Mouse (Mus musculus) embryonic facial prominence, embryonic 12.5 days (tissue): ENCODE data around the gene Ldlrap1. TPM values are rescaled to one million over a fixed set of nuclear protein-coding genes. Genes with fewer than 3 reads are reported as not detected.

Experiments used
- ATAC-seq: fragments of 200-750 bp; cut with Nextera tagmentation; 2 replicates; pipeline ENCODE4 v1.8.0; 2017; ENCODE audit not compliant: insufficient number of reproducible peaks, insufficient read depth, low FRiP score, low TSS enrichment
- H3K27ac ChIP-seq: fragments of 300-500 bp; sonication (generic); 2 replicates; pipeline ENCODE4 v1.5.1; 2016; ENCODE audit warnings: mild to moderate bottlenecking
- H3K27me3 ChIP-seq: fragments of 300-500 bp; sonication (generic); 2 replicates; pipeline ENCODE4 v1.6.1; 2016; ENCODE audit warnings: mild to moderate bottlenecking, moderate library complexity
- H3K36me3 ChIP-seq: fragments of 300-500 bp; sonication (generic); 2 replicates; pipeline ENCODE4 v1.6.1; 2016; ENCODE audit warnings: mild to moderate bottlenecking
- H3K4me1 ChIP-seq: fragments of 300-500 bp; sonication (generic); 2 replicates; pipeline ENCODE4 v1.6.1; 2016
- H3K4me2 ChIP-seq: fragments of 300-500 bp; sonication (generic); replicated peaks from 2 replicates; pipeline ENCODE4 v1.6.1; 2016; ENCODE audit warnings: mild to moderate bottlenecking, moderate library complexity
- H3K4me3 ChIP-seq: fragments of 300-500 bp; sonication (generic); 2 replicates; pipeline ENCODE4 v1.5.1; 2016; ENCODE audit warnings: mild to moderate bottlenecking
- H3K9ac ChIP-seq: fragments of 300-500 bp; sonication (generic); 2 replicates; pipeline ENCODE4 v1.6.1; 2016; ENCODE audit warnings: mild to moderate bottlenecking, moderate library complexity
- H3K9me3 ChIP-seq: fragments of 300-500 bp; sonication (generic); 2 replicates; pipeline ENCODE4 v1.6.1; 2016; ENCODE audit warnings: mild to moderate bottlenecking, moderate library complexity
- WGBS: fragments of 180-500 bp; shearing (Covaris S2); methylation state at CpG from one replicate; pipeline ENCODE4 v1.1.7; 2016; 5-methylcytosine and 5-hydroxymethylcytosine counted together
- polyA plus RNA-seq: library from polyadenylated mRNA; unstranded; fragments of >200 nt; fragmentation: Nextera tagmentation; extraction: Ambion mirVana; gene quantifications from 2 replicates; pipeline ENCODE4 v1.2.1, GENCODE M21; 2016

Ldlrap1 gene
- polyA plus RNA-seq, result 21.8 and 23.2 TPM in 2 replicates

DNA sequence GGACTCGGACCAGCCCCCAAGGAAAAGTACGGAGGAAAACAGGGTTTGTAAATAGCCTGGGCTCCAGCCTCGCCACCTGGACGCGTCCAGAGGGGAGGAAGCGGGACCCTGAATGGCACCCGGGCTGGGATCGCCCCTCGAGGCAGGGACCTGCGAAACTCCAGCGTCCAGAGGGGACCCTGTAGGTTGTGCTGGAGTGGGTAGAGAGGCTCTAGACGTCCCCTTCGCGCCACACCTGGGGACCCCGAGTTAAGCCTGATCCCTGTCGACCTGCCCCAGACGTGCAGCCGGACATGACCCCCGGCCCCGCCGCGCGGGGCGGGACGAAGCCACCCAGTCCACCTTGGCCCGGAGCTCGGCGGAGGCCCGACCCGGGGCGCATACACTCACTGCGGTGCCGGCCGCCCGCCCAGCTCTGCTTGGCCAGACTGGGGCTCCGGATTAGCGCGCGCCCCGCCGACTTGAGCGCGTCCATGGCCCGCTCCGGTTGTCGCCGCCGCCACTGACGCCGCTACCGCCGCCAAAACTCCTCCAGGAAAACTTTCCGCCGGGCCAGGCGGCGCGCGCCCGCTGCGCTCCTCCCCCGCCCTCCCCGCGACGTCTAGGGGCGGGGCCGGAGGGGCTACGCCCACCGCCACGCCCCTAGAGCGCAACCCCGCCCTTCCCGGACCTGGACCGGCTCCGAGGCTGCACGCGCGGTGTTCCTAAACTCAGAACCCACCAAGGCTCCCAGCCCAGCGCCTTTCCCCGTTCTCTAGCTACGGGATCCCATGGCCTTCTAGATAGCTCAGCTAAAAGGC lies at the start of gene Ldlrap1:
Gene Ldlrap1 (minus strand): TSS at position 599 of the 800 bp plus-strand sequence.
- H3K4me3 ChIP-seq, result peak within 1 kb of the TSS; percentile 79
- peak within 1 kb of the TSS; percentile 83 for H3K9ac ChIP-seq
- peaks cover 20% of the 10 kb centered on the region for H3K4me1 ChIP-seq
- H3K27ac ChIP-seq, result peak within 1 kb of the TSS; percentile 60; the same call in 1 of the 2 replicates
- H3K36me3 ChIP-seq, result no peaks in the 10 kb centered on the region
- ATAC-seq, result peak; percentile 50
- no peaks in the 10 kb centered on the region for H3K9me3 ChIP-seq
- WGBS, result under 1% methylated on average over 70 of the region's 80 CpGs
- peaks cover 12% of the 10 kb centered on the region for H3K27me3 ChIP-seq
- peak within 1 kb of the TSS; percentile 95 for H3K4me2 ChIP-seq

DNA sequence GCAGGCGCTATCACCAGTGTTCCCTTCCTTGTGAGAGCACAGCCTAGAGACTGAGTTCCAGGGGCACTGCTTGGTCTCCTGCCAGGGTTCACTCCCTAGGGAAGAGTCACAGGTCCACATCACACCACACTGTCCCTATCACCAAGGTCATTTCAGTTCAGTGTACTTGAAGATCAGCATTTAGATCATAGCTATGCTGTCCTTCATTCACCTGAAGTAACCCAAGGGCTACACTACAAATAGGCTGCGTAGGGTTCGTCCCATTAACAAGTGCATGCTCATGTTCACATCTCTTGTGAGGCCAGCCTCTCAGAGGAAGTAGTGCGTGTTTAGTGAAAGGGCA lies 46.4 kb upstream of the Ldlrap1 start:
- ATAC-seq, result no peak
- no peaks in the 10 kb centered on the region for H3K27me3 ChIP-seq
- H3K9me3 ChIP-seq, result no peaks in the 10 kb centered on the region
- H3K4me2 ChIP-seq, result no peak overlapping the region
- H3K27ac ChIP-seq, result no peak overlapping the region
- H3K36me3 ChIP-seq, result peaks cover 44% of the 10 kb centered on the region
- no peak overlapping the region for H3K9ac ChIP-seq
- no peak overlapping the region for H3K4me3 ChIP-seq
- WGBS, result 87% methylated on average over 4 of the region's 4 CpGs
- no peaks in the 10 kb centered on the region for H3K4me1 ChIP-seq

DNA sequence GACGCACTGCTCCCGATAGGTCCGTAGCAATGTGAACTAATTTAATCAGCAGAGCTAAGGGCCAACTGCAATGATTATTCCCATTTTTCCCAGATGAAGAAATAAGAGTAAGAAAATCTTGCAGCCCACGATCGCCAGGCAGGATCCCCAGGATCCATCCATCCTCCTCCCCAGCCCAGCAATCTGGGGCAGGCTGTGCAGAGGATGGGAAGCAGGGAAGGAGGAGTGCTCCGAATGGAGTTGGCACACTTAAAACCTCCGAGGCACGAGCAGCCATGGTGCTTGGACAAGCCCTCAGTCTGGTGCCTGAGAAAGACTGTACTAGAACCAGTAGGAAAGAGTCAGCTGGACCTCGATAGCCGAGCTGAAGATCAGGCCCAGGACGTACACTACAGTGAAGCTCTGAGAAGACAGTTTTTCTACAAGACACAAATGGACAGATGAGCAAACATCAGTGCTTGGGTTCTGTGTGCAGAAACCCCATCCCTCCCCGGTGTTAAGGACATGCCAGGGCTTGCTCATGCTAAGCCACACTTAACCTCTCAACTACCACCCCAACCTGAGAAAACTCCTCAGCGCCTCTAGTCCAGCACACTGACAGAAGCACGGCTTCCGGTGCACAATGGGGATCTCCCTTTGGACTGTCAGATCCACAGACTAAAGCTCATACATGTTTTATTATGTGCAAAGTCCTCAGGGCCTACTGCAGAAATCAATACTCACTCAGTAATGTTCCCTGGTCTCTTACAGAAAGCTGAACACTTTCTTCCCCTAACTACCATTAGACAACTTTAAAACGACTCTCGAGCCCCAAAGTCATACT lies 45.8 kb upstream of the Ldlrap1 start:
- no peak for ATAC-seq
- Histone ChIP-seq H3K27me3 (no peaks in the 10 kb centered on the region), H3K36me3 (peaks cover 50% of the 10 kb centered on the region)

DNA sequence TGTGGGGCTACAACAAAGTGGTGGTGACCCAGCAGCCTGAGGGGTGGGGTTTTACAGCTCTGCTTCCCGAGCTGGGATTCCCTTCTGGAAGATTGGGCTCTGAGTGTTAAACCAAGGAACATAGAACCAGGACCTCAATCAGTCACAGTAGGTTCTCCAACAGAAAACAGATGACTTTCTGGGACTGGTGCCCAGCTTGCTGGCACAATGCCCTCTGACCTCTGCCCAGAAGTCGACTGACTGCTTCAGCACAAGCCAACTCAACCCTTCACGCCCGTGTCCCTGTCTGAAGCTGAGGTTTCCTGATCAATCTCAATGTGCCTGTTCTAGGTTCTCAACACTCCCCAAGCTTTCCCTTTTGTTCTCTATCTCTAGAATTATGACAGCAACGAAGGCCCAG lies 36.9 kb upstream of the Ldlrap1 start:
- H3K9me3 ChIP-seq, result no peaks in the 10 kb centered on the region
- H3K27ac ChIP-seq, result no peak overlapping the region
- no peak overlapping the region for H3K4me3 ChIP-seq
- no peak for ATAC-seq
- H3K27me3 ChIP-seq, result no peaks in the 10 kb centered on the region
- peaks cover 78% of the 10 kb centered on the region for H3K36me3 ChIP-seq
- H3K4me1 ChIP-seq, result 0 out of 2 replicates have a peak, but pooled peaks cover 4% of the 10 kb centered on the region
- H3K9ac ChIP-seq, result no peak overlapping the region
- WGBS, result 79% methylated on average over 5 of the region's 5 CpGs
- H3K4me2 ChIP-seq, result no peak overlapping the region

More for the DNA sequence above, 45.8 kb upstream of the Ldlrap1 start:
- WGBS, result 88% methylated on average over 17 of the region's 17 CpGs
- no peak overlapping the region for H3K4me2 ChIP-seq
- H3K9me3 ChIP-seq, result no peaks in the 10 kb centered on the region
- H3K4me3 ChIP-seq, result no peak overlapping the region
- no peak overlapping the region for H3K27ac ChIP-seq
- no peaks in the 10 kb centered on the region for H3K4me1 ChIP-seq
- no peak overlapping the region for H3K9ac ChIP-seq

DNA sequence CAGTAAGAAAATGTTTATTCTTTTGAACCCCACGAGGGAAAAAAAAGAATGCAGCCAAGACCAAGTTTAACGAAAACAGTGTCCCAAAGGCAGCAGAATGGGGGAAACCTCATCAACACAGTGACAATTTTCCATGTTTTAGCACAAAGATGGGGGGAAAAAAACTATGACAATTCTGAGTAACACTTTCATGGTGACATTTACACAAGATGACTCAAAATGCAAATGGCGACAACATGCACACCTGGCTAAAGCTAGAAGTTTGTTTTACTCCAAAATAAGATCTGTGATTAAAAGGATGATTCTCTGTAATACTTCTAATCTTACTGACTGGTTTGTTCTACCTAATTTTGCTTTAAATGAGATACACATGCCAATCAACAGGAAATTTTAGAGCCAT lies 34.9 kb upstream of the Ldlrap1 start:
- no peak for ATAC-seq
- Histone ChIP-seq H3K36me3 (peaks cover 60% of the 10 kb centered on the region), H3K4me3 (no peak overlapping the region), H3K9me3 (no peaks in the 10 kb centered on the region), H3K27ac (no peak overlapping the region), H3K9ac (no peak overlapping the region), H3K4me1 (0 out of 2 replicates have a peak, but pooled peaks cover 4% of the 10 kb centered on the region), H3K4me2 (no peak overlapping the region), H3K27me3 (no peaks in the 10 kb centered on the region)
- WGBS, result 88% methylated on average over 3 of the region's 3 CpGs

DNA sequence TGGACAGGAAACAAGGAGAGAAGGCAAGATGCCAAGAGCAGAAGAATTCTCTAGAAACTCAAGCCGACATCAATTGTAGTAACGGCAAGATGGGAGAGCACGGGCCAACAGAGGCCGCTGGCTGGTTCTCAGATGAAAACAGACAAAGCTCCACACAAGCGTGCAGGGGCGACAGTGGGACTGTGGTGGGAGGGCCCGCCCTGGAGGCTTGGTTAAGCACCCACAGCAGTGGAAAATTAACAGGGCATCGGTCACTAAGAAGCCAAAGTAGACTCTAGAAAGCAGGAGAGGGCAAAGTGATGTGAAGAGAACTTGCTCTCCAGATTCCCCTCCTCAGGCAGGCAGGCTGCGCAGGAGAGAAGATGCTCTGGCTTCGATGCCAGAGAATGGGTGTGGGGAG lies 34.3 kb upstream of the Ldlrap1 start:
- no peak overlapping the region for H3K9ac ChIP-seq
- no peak overlapping the region for H3K4me3 ChIP-seq
- H3K9me3 ChIP-seq, result no peaks in the 10 kb centered on the region
- peaks cover 4% of the 10 kb centered on the region; the same call in 1 of the 2 replicates for H3K4me1 ChIP-seq
- no peak overlapping the region for H3K4me2 ChIP-seq
- no peak overlapping the region for H3K27ac ChIP-seq
- WGBS, result 90% methylated on average over 10 of the region's 10 CpGs
- no peak for ATAC-seq
- no peaks in the 10 kb centered on the region for H3K27me3 ChIP-seq
- H3K36me3 ChIP-seq, result peaks cover 58% of the 10 kb centered on the region

DNA sequence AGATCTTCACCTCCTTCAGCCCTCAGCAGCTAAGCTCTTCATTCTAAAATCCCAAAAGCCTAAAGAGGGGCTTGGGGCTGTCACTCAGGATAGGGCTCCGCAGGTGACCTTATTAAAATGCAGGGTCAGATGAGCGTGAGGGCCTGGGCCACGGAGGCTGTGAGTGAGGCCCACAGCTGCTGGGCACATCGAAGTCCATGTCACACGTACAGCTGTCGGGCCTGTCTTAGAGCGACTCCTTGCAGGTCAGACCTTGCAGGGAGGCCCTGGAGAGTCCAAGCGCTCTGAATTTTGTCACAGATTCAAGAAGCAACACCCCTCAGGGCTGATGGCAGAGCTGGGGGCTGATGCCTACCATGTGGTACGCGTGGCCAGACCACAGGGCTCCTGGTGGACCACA lies 32.9 kb upstream of the Ldlrap1 start:
- 68% methylated on average over 10 of the region's 10 CpGs for WGBS
- Histone ChIP-seq H3K4me2 (no peak overlapping the region), H3K4me3 (no peak overlapping the region), H3K27me3 (no peaks in the 10 kb centered on the region), H3K4me1 (peaks cover 14% of the 10 kb centered on the region), H3K27ac (no peak overlapping the region), H3K36me3 (peaks cover 46% of the 10 kb centered on the region), H3K9me3 (no peaks in the 10 kb centered on the region), H3K9ac (no peak overlapping the region)
- ATAC-seq, result no peak

DNA sequence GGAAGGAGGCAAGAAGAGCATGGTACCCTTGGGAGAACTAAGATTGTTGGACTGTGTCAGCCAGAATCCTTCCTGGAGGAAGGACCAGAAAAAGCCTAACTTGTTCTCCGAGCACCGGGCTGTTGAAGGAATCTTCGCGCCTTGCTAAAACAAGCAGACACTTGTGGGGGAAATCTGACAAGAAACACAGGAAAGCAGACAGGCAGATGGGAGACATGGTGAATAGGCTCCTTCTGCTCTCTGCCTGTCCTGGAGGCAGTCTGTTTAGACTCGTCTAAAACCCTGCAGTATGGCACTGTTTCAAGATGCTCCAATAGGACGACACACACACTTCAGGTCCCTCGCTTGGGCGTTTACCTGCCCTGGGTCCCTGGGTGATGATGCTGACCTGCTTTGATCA lies 32.3 kb upstream of the Ldlrap1 start:
- WGBS, result 57% methylated on average over 8 of the region's 8 CpGs
- no peak overlapping the region for H3K27ac ChIP-seq
- no peak for ATAC-seq
- H3K27me3 ChIP-seq, result no peaks in the 10 kb centered on the region
- peaks cover 40% of the 10 kb centered on the region for H3K36me3 ChIP-seq
- H3K9ac ChIP-seq, result no peak overlapping the region
- no peak overlapping the region for H3K4me3 ChIP-seq
- peaks cover 14% of the 10 kb centered on the region for H3K4me1 ChIP-seq
- H3K4me2 ChIP-seq, result no peak overlapping the region
- H3K9me3 ChIP-seq, result no peaks in the 10 kb centered on the region

DNA sequence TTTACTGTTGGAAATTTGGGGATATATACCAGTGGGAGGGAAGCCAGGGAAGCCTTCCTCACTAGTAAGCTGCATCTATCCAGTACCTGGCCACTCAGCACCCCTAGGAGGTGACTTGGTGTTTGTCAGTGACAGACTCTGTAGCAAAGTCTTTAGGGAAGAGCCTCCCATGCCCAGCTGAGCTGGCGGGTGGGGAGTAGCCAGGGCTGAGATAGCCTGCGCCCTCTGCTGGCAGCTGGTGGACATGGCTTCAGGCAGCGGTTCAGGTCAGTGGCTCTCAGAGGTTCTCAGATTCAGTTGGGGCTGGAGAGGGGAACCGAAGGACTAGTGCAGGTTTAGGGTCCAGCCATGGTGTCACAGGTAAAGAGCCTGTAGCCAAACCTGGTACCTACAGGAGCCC lies 31.4 kb upstream of the Ldlrap1 start:
- WGBS, result 9% methylated on average over 4 of the region's 4 CpGs
- Histone ChIP-seq H3K9ac (no peak overlapping the region), H3K4me1 (peaks cover 14% of the 10 kb centered on the region), H3K27me3 (no peaks in the 10 kb centered on the region), H3K4me3 (no peak overlapping the region), H3K4me2 (no peak overlapping the region), H3K27ac (no peak overlapping the region), H3K36me3 (peaks cover 33% of the 10 kb centered on the region), H3K9me3 (no peaks in the 10 kb centered on the region)
- ATAC-seq, result 0 out of 2 replicates have a peak, but pooled peaks have one; percentile 29

DNA sequence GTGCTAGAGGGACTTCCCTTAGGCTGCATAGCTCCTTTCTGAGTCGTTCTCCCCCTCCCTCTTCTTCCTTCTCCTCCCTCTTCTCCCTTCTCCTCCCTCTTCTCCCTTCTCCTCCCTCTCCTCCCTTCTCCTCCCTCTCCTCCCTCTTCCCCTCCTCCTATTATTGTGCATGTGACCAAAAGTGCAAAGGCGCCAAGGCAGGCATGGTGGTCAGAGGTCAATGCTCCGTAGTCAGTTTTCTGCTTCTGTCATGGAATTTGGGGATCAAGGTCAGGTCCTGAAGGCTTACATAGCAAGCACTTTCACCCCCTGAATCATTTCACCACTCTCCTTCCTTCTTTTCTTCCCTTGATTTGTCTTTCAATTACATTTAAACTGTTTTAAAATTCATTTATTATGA lies 31.0 kb upstream of the Ldlrap1 start:
- Histone ChIP-seq H3K36me3 (peaks cover 30% of the 10 kb centered on the region), H3K27ac (no peak overlapping the region), H3K27me3 (no peaks in the 10 kb centered on the region), H3K4me3 (no peak overlapping the region), H3K9ac (no peak overlapping the region), H3K4me1 (peaks cover 14% of the 10 kb centered on the region), H3K4me2 (no peak overlapping the region), H3K9me3 (no peaks in the 10 kb centered on the region)
- no peak for ATAC-seq
- 48% methylated on average over 3 of the region's 3 CpGs for WGBS

DNA sequence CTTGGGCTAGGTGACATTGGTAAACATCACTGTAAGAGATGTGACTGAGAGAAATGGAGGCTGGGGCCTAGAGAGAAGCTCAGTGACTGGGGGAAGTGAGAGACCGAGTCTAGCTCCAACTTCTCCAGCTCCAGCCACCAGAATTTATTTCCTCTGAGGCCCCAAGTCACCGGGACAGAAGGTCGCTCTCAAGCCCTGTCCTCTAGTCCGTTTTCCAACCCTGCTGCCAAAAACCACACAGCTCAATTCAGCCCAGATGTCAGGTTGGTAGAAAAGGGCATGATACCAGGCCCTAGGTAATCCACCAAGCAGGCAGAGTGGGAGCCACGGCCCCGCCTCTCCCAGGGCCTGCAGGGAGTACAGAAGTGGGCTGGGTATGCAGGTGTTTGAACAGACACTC lies 29.8 kb upstream of the Ldlrap1 start:
- Histone ChIP-seq H3K27ac (no peak overlapping the region), H3K27me3 (no peaks in the 10 kb centered on the region), H3K4me3 (no peak overlapping the region), H3K36me3 (peaks cover 21% of the 10 kb centered on the region), H3K9me3 (no peaks in the 10 kb centered on the region), H3K4me1 (peaks cover 10% of the 10 kb centered on the region), H3K9ac (no peak overlapping the region), H3K4me2 (no peak overlapping the region)
- WGBS, result 72% methylated on average over 6 of the region's 6 CpGs
- no peak for ATAC-seq
